ENCODE assay signal across 16 mouse cellular contexts in genomic region chr17:30240659-30241058, GRCm38 (mm10).
DNase-seq lines count a peak whose midpoint lies in the region; ATAC-seq and TF ChIP-seq lines count a peak whose summit lies in the region.
"Had no signal": no experiment of that assay in that cellular context is flagged by ENCODE, and none has a peak within 500 bp of the region (broad histone marks: within the 10 kb centered on the region; RNA-seq: fewer than 3 reads in every experiment).

No protein-coding gene starts in this region.

- H3K9ac ChIP-seq in hindbrain, postnatal 0 days (replicated peaks; ENCODE audit: low read length) = no peak overlapping the region
- no peak overlapping the region for H3K9ac ChIP-seq in hindbrain, embryonic 14.5 days
- H3K9ac ChIP-seq in liver, embryonic 11.5 days (ENCODE audit: low read depth, low read length) = no peak overlapping the region
- H3K9ac ChIP-seq: forebrain, postnatal 0 days; lung, embryonic 14.5 days had no signal

- no peaks in the 10 kb centered on the region for H3K9me3 ChIP-seq in hindbrain, postnatal 0 days (ENCODE audit: low read length)
- H3K9me3 ChIP-seq in hindbrain, embryonic 14.5 days (ENCODE audit: control insufficient read depth, low read length) = no peaks in the 10 kb centered on the region
- H3K9me3 ChIP-seq in liver, embryonic 11.5 days (ENCODE audit: control insufficient read depth, low read length) = no peaks in the 10 kb centered on the region

- 53% methylated on average over 4 of the region's 4 CpGs for WGBS in hindbrain, postnatal 0 days
- 89% methylated on average over 4 of the region's 4 CpGs for WGBS in hindbrain, embryonic 14.5 days
- WGBS in liver, embryonic 11.5 days = 81% methylated on average over 4 of the region's 4 CpGs

- no peaks in the 10 kb centered on the region for H3K36me3 ChIP-seq in hindbrain, postnatal 0 days (ENCODE audit: insufficient read depth, low read length)
- no peaks in the 10 kb centered on the region for H3K36me3 ChIP-seq in hindbrain, embryonic 14.5 days (replicated peaks; ENCODE audit: control insufficient read depth, insufficient read depth)
- no peaks in the 10 kb centered on the region for H3K36me3 ChIP-seq in liver, embryonic 11.5 days (ENCODE audit: control insufficient read depth, insufficient read depth, low read length)

- H3K4me1 ChIP-seq in hindbrain, postnatal 0 days (ENCODE audit: insufficient read depth, low read length) = peaks cover 36% of the 10 kb centered on the region
- peaks cover 53% of the 10 kb centered on the region for H3K4me1 ChIP-seq in hindbrain, embryonic 14.5 days (replicated peaks; ENCODE audit: control insufficient read depth, insufficient read depth, low read length)
- peaks cover 16% of the 10 kb centered on the region for H3K4me1 ChIP-seq in liver, embryonic 11.5 days (replicated peaks; ENCODE audit: control insufficient read depth, insufficient read depth, low read length)

- H3K27me3 ChIP-seq in hindbrain, postnatal 0 days (ENCODE audit: insufficient read depth, low read length) = no peaks in the 10 kb centered on the region
- no peaks in the 10 kb centered on the region for H3K27me3 ChIP-seq in hindbrain, embryonic 14.5 days (ENCODE audit: control insufficient read depth, insufficient read depth, low read length)
- H3K27me3 ChIP-seq in liver, embryonic 11.5 days (replicated peaks; ENCODE audit: control insufficient read depth, insufficient read depth, low read length) = no peaks in the 10 kb centered on the region

- no peak overlapping the region for H3K4me3 ChIP-seq in hindbrain, postnatal 0 days (ENCODE audit: low read length)
- no peak overlapping the region for H3K4me3 ChIP-seq in hindbrain, embryonic 14.5 days (replicated peaks; ENCODE audit: low read length)
- no peak overlapping the region for H3K4me3 ChIP-seq in liver, embryonic 11.5 days (ENCODE audit: low read depth, low read length)
- H3K4me3 ChIP-seq: erythroblast, embryonic 14.5 days had no signal

- ATAC-seq in hindbrain, postnatal 0 days = no peak
- ATAC-seq in hindbrain, embryonic 14.5 days (ENCODE audit: low FRiP score) = no peak
- no peak for ATAC-seq in monocyte, adult 5-6 weeks (replicated peaks; ENCODE audit: insufficient number of reproducible peaks, low FRiP score, low TSS enrichment, poor library complexity, severe bottlenecking)
- no peak for ATAC-seq in liver, embryonic 11.5 days (replicated peaks; ENCODE audit: low FRiP score)
- ATAC-seq: CD4-positive, CD25-positive, alpha-beta regulatory T cell, adult 4 months; forebrain, postnatal 0 days; midbrain, embryonic 16.5 days had no signal

- TF ChIP-seq CTCF in hindbrain, postnatal 0 days (IDR thresholded peaks at IDR 0.05; ENCODE audit: low read depth) = no peak

- no peak overlapping the region for H3K4me2 ChIP-seq in hindbrain, postnatal 0 days (ENCODE audit: low read depth, low read length)
- H3K4me2 ChIP-seq in hindbrain, embryonic 14.5 days (replicated peaks) = no peak overlapping the region
- H3K4me2 ChIP-seq in liver, embryonic 11.5 days = no peak overlapping the region
- H3K4me2 ChIP-seq: lung, embryonic 14.5 days had no signal

- DNase-seq in hindbrain, postnatal 0 days (ENCODE audit: low spot score) = no peak
- no peak for DNase-seq in hindbrain, embryonic 14.5 days (ENCODE audit: low spot score)
- peak; percentile 81 for DNase-seq in cerebellum, adult 11-12 months
- DNase-seq in cerebellum, adult 9-10 months = peak; percentile 81
- DNase-seq in gastrocnemius, postnatal 25 days = peak; percentile 84
- no peak for DNase-seq in liver, embryonic 11.5 days (ENCODE audit: low spot score)
- DNase-seq: adrenal gland, postnatal 10 days; forebrain, postnatal 0 days; heart, adult 11 months; heart, postnatal 10 days; lung, embryonic 14.5 days; right cerebral cortex, postnatal 4 days had no signal

- H3K27ac ChIP-seq in hindbrain, postnatal 0 days = 0 out of 2 replicates have a peak overlapping the region, but pooled peaks have one; percentile 15
- H3K27ac ChIP-seq in hindbrain, embryonic 14.5 days = no peak overlapping the region
- no peak overlapping the region for H3K27ac ChIP-seq in liver, embryonic 11.5 days (ENCODE audit: low read depth, low read length)

Comparison
In these comparisons a context has a peak if more than half of its experiments do, and no peak if none do; other contexts are left out.
1. DNase-seq: peak in cerebellum, adult 11-12 months (single experiment), cerebellum, adult 9-10 months (single experiment) and gastrocnemius, postnatal 25 days (single experiment); none in hindbrain, postnatal 0 days (single experiment), hindbrain, embryonic 14.5 days (single experiment) and liver, embryonic 11.5 days (single experiment).